Mouse (Mus musculus): ENCODE results near the gene Fbxw11.
"Not testable (repeated sequence)": the region's sequence is repeated elsewhere in the genome, so short reads cannot be mapped to it uniquely, and the experiment has no call there.

The Fbxw11 gene

GRCm38 (mm10) chr11:32642249-32642876 is at the start of gene Fbxw11:
Gene Fbxw11 (plus strand): TSS chr11:32642724.
- DNase-seq = peak; percentile 95 to 98

- no peak for DNase-seq
These were observed 49.4 kb upstream of the Fbxw11 start for GRCm38 (mm10) chr11:32593081-32593480.

GRCm38 (mm10) chr11:32594122-32594521 is 48.4 kb upstream of the Fbxw11 start:
- DNase-seq = no peak

- no peak for DNase-seq
These were observed 42.2 kb upstream of the Fbxw11 start for GRCm38 (mm10) chr11:32600371-32600770.

GRCm38 (mm10) chr11:32601528-32602323 is 40.8 kb upstream of the Fbxw11 start:
- peak; percentile 57 to 77 for DNase-seq

GRCm38 (mm10) chr11:32604663-32605062 is 37.9 kb upstream of the Fbxw11 start:
- no peak for DNase-seq

- DNase-seq = peak; percentile 75 to 80
These were observed 37.2 kb upstream of the Fbxw11 start for GRCm38 (mm10) chr11:32605131-32605860.

GRCm38 (mm10) chr11:32605907-32606306 is 36.6 kb upstream of the Fbxw11 start:
- no peak for DNase-seq

- DNase-seq = peak; percentile 65 to 69
These were observed 35.2 kb upstream of the Fbxw11 start for GRCm38 (mm10) chr11:32607319-32607718.

GRCm38 (mm10) chr11:32610616-32611015 is 31.9 kb upstream of the Fbxw11 start:
- DNase-seq = no peak

GRCm38 (mm10) chr11:32612304-32612703 is 30.2 kb upstream of the Fbxw11 start:
- no peak for DNase-seq

GRCm38 (mm10) chr11:32614463-32614862 is 28.1 kb upstream of the Fbxw11 start:
- no peak for DNase-seq

GRCm38 (mm10) chr11:32615561-32615960 is 27.0 kb upstream of the Fbxw11 start:
- no peak for DNase-seq

- no peak for DNase-seq
These were observed 26.4 kb upstream of the Fbxw11 start for GRCm38 (mm10) chr11:32616091-32616490.

- DNase-seq = peak; percentile 66 to 81
These were observed 24.5 kb upstream of the Fbxw11 start for GRCm38 (mm10) chr11:32618036-32618435.

- DNase-seq = not testable (repeated sequence)
These were observed 23.9 kb upstream of the Fbxw11 start for GRCm38 (mm10) chr11:32618641-32619040.

GRCm38 (mm10) chr11:32619257-32619816 is 23.2 kb upstream of the Fbxw11 start:
- DNase-seq = peak; percentile 67 to 86

- no peak for DNase-seq
These were observed 22.6 kb upstream of the Fbxw11 start for GRCm38 (mm10) chr11:32619866-32620456.

- DNase-seq = peak in 1 of 2 experiments; percentile 71
These were observed 20.6 kb upstream of the Fbxw11 start for GRCm38 (mm10) chr11:32621831-32622478.

- DNase-seq = no peak
These were observed 19.9 kb upstream of the Fbxw11 start for GRCm38 (mm10) chr11:32622479-32623190.

GRCm38 (mm10) chr11:32623236-32623635 is 19.3 kb upstream of the Fbxw11 start:
- peak; percentile 55 to 92 for DNase-seq

Data from kidney, postnatal 25 days (tissue).